Mouse (Mus musculus): ENCODE measurements around the gene Spem2. TPM values are rescaled to one million over a fixed set of nuclear protein-coding genes. Genes with fewer than 3 reads are reported as not detected.

The Spem2 gene
- total RNA-seq, 2 experiments from 2014 or later = not detected

GRCm38 (mm10) chr11:69801379-69801977 lies 16.8 kb downstream of the Spem2 start, which contains the start of gene Fgf11:
Fgf11 (minus strand) TSS chr11:69801857.
- intact Hi-C loops (cut with DNase I) = loop anchor here (5.0 kb wide), 2 partner anchors 36 to 39 kb away; partner anchors contain the start of genes Nlgn2, Slc35g3 and Tmem256
- DNase-seq = no peak

DNA sequence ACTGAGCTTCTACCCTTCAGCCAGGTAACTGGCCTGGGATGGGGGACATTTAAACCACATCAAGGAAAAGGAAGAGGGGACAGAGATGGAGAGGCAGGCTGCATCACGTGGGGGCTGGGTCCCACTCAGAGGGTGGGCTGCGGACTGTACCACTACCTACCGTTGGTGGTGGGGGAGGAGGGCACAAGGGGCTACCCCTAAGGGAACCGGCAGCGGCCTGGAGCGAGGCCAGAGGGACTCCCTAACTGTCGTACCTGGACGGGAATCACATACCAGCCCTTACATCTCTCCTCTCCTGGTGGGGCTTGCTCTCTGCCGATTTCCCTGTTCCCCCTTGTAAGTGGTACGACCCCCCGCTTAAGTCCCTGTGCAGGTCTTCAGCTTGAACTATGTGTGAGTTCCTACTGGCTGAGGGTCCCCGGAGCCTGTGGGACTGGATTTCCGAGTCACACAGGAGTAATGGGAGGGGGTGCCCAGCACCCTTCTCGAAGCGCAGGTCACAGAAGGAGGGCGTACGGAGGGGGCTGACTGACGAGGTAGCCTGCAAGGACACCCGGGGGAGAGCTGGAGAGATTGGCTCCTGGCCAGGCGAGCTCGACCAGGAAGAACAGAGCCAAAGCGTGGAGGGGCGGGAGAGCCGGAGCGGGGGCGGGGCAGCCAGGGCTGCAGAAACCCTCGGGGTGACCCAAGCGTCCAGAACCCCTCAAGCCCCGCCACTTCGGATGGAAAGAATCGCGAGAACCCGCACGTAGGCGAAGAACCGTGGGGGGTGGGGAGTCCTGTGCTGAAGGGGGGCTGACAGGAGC lies 17.7 kb downstream of the Spem2 start:
- DNase-seq = peak; percentile 88
- intact Hi-C loops (cut with DNase I) = loop anchor here (5.0 kb wide), 2 partner anchors 37 to 38 kb away; partner anchors contain the start of genes Nlgn2, Slc35g3 and Tmem256

- intact Hi-C loops (cut with DNase I) = loop anchor here (5.0 kb wide), 2 partner anchors 37 to 38 kb away; partner anchors contain the start of genes Nlgn2, Slc35g3 and Tmem256
- DNase-seq = peak; percentile 83
These were observed 18.2 kb downstream of the Spem2 start for GRCm38 (mm10) chr11:69800138-69800391.

- intact Hi-C loops (cut with DNase I) = loop anchor here (5.0 kb wide), 2 partner anchors 37 to 38 kb away; partner anchors contain the start of genes Nlgn2, Slc35g3 and Tmem256
- peak; percentile 61 for DNase-seq
These were observed 18.7 kb downstream of the Spem2 start for GRCm38 (mm10) chr11:69799394-69800137.

GRCm38 (mm10) chr11:69797924-69798323 lies 20.3 kb downstream of the Spem2 start:
- intact Hi-C loops (cut with DNase I) = no loop called here
- DNase-seq = no peak

GRCm38 (mm10) chr11:69795983-69796435 lies 22.3 kb downstream of the Spem2 start:
- intact Hi-C loops (cut with DNase I) = no loop called here
- no peak for DNase-seq

DNA sequence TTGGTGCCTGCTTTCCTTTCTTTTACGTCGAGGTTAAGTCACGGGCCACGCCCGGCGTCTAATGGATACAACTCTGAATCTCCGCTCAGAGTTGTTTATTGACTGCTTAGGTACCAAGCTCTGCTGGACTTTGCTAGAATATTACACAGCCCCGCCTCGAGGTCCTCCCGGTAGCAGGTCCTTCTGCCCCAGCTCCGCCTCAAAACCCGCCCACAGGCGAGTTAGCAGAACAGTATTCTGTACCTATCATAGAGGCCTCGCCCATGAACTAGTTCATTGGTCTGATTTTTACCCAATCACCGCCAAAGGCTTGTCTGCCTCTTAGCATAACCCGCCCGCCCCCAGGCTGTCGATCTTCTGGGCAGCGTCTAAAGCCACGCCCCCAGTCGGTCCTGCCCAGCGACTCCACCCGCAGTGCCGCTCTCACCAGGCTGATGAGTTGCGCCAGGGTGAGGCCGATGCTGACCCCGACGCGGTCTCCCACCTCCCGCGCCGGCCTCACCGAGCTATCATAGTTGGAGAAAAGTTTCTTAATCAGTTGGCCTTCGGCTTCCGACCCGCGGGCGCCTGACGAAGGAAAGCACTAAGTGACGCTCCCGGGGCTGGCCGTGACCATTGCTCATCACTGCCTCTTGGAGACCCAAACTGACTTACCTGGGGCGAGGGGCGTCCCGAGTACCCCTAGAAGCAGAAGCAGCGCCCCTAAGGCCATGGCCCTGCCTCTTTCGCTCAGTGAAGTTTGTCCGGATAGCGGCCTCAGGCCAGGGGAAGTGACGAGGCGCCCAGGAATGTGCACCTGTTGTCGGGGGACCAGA lies 22.9 kb downstream of the Spem2 start, which contains the start of gene Chrnb1:
Gene Chrnb1, minus strand, starts transcription at position 776 of the 815 bp plus-strand sequence.
- peak; percentile 94 for DNase-seq
- intact Hi-C loops (cut with DNase I) = no loop called here

DNA sequence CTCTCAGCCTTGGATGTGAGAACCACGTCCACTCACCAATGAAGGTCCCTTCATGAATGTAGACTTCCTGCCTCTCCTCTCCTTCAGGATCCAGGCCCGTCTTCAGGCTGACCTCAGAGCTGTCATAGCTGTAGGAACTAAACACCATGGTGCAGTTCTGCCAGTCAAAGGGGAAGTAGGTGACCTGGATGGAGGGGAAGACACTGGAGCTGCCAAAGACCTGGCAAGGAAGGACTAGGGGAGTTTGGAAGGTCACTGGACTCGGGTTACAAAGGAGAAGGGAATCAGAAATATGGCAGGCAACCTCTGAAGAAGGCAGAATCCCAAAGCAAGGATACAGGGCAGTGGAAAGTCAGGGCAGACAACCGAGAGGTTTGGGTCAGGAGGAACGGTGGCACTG lies 24.8 kb downstream of the Spem2 start:
- no peak for DNase-seq
- intact Hi-C loops (cut with DNase I) = no loop called here

- no peak for DNase-seq
- intact Hi-C loops (cut with DNase I) = no loop called here
These were observed 26.8 kb downstream of the Spem2 start for GRCm38 (mm10) chr11:69791420-69791819.

GRCm38 (mm10) chr11:69789431-69789830 lies 28.8 kb downstream of the Spem2 start:
- intact Hi-C loops (cut with DNase I) = no loop called here
- DNase-seq = no peak

GRCm38 (mm10) chr11:69787306-69787705 lies 31.0 kb downstream of the Spem2 start:
- DNase-seq = no peak
- intact Hi-C loops (cut with DNase I) = no loop called here

DNA sequence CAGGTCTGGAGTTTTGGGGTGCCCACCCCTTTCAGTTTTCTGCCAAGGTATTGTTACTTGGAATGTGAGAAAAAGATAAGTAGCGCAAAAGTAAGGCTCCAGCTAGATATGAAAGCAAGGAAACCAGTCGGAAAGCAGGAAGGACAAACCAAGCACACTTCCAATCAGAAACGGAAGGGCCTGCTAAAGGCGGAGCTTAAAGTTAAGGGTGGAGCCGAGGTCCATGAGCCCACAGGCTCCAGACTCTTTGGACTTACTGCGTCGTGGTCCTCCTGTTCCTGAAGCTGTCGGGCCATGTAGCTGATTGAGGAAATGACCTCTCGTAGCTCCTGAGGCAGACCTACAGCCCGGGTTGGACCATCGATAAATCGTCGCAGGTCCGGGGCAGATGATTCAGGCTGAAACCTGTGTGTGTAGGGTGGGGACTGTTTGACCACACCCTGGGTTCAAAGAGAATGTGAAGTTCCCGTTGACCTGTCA lies 33.4 kb downstream of the Spem2 start:
- DNase-seq = no peak
- intact Hi-C loops (cut with DNase I) = no loop called here

GRCm38 (mm10) chr11:69781828-69782227 lies 36.4 kb downstream of the Spem2 start:
- intact Hi-C loops (cut with DNase I) = no loop called here

GRCm38 (mm10) chr11:69778985-69779384 lies 39.3 kb downstream of the Spem2 start:
- intact Hi-C loops (cut with DNase I) = no loop called here
- no peak for DNase-seq

More at GRCm38 (mm10) chr11:69781828-69782227, 36.4 kb downstream of the Spem2 start:
- no peak for DNase-seq

DNA sequence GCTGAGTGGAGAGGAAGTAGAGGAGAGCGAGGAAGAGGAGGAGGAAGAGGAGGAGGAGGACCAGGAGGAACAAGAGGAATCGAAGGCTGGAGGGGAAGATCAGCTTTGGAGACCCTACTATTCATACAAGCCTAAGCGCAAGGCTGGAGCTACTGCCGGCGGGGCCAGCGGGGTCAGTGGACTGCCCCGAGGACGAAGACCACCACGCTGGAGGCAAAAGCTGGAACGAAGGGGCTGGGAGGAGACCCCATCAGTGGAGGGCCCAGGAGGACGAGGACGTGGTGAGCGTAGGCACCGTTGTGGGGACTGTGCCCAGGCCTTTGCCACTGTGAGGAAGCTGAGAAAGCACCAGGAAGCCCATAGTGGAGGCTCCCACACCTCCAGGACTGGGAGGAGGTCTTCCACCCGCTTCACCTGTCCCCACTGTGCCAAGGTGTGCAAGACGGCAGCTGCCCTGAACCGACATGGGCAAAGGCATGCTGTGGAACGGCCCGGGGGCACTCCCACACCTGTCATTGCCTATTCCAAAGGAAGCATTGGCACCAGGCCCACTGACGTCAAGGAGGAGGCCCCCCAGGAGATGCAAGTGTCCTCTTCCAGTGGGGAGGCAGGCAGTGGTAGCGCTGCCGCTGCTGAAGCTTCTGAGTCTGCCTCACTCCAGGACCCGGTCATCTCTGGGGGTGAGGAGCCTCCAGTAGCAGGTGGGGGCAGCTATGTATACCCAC lies 39.8 kb downstream of the Spem2 start:
- intact Hi-C loops (cut with DNase I) = no loop called here
- DNase-seq = no peak

GRCm38 (mm10) chr11:69777504-69778257 lies 40.6 kb downstream of the Spem2 start:
- DNase-seq = no peak
- intact Hi-C loops (cut with DNase I) = no loop called here

DNA sequence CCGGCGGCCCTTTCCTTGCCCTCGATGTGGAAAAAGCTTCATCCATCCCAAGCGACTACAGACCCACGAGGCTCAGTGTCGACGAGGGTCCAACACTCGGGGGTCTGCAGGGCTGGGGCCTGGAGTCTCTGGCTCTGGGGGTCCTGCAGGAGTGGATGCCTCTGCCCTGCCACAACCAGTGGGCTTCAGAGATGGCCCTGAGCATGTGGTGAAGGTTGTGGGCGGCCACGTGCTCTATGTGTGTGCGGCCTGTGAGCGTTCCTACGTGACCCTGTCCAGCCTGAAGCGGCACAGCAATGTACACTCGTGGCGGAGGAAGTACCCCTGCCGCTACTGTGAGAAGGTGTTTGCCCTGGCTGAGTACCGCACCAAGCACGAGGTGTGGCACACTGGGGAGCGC lies 41.8 kb downstream of the Spem2 start:
- intact Hi-C loops (cut with DNase I) = no loop called here

DNA sequence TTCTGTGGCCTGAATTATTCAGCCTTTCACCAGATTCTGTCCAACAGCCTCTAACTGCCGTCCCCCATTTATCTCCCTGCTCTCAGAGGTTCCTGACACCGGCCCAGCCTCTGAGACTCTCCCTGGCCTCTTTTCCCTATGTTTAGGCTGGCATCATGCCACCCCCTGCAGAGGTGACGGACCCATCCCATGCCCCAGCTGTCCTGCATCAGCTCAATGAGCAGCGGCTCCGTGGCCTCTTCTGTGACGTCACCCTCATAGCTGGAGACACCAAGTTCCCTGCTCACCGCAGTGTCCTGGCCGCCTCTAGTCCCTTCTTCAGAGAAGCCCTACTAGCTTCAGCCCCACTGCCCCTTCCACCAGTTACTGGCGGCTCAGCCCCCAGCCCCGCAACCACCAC lies 42.5 kb downstream of the Spem2 start:
- intact Hi-C loops (cut with DNase I) = no loop called here
- DNase-seq = peak; percentile 69

More for the DNA sequence above, 41.8 kb downstream of the Spem2 start:
- no peak for DNase-seq

DNA sequence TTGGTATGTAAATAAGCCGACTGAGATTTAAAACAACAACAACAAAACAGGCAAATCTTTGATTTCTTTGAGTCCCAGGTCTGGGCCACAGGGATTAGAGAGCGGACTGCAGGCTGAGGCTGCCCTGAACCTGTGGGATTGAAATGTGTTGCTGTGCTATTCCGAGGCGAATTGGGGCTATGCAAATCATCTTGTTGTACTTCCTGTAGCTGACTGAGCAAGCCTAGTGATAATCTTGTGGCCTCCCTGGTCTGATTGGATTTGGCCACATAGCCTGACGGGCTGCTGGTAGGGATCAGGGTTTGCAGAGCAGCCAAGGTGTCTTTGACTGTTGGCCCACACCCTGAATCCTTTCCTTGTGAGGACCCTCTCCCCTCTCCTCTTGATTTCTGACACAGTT lies 43.3 kb downstream of the Spem2 start:
- intact Hi-C loops (cut with DNase I) = no loop called here
- DNase-seq = no peak

All from left cerebral cortex, postnatal 4 days (tissue).